Mouse (Mus musculus) spleen, postnatal 36 days (tissue): Measurements from ENCODE around the gene Map3k9.

Source experiments
- DNase-seq, 2 experiments: peaks; one replicate each; pipeline ENCODE4 v3.0.0; 2022; ENCODE audit warnings: low spot score in 2 of 2, mixed read lengths in 1 of 2

Map3k9 gene

DNA sequence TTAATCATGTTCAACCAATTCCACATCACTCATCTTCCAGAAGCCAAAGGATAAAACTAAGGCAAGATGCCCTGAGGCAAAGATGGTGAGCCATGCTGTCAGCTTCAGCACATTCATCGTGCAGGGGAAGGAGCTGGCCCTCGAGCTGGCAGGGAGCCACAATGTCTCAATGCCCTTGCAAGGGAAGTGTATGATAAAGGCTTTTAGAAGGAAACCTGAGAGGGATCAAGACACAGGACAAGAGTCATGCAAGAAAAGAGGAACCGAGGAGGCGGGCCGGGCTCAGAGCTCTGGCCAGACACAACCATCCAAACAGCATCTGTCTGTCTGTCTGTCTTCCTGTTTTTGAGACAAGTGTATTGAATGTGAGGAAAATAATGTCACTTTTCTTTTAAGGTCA, 61.8 kb downstream of the Map3k9 start:
- peak; percentile 68 to 75 for DNase-seq

DNA sequence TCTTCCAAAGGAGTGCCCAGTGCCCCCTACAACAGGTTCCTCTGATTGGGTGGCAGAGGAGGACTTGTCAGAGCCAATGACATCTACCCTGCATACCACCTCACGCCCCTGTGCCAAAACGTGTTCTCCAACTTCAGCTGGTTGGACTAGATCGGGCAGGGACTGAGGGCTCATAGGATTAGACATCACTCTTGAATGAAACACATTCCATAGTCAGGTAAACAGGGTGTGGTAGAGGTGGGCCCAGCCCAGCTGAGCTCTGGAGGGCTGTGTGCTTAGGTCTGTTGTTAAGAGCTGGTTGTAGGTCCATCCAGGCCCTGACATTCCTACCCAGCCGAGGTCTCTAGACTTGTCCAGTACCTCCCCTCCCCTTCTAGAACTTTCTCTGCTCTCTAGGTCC, 68.4 kb downstream of the Map3k9 start:
- DNase-seq, result no peak

DNA sequence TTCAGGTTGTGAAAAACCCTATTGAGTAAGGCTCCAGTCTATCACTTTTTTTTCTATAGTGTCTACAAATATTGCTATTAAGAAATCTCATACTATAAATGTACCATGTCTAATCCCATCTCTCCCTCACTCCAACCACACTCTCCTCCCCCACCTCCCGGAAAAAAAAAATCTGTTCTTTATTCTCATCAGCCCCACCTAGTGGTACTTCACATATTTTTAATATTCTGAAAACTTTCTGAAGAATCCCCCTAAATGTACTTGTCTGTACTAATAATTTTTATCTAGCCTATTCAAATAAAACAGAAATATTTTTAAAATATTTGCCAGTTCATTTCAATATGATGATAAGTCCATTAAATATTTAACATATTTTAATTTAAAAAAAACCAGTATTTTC, 78.1 kb downstream of the Map3k9 start:
- no peak for DNase-seq

DNA sequence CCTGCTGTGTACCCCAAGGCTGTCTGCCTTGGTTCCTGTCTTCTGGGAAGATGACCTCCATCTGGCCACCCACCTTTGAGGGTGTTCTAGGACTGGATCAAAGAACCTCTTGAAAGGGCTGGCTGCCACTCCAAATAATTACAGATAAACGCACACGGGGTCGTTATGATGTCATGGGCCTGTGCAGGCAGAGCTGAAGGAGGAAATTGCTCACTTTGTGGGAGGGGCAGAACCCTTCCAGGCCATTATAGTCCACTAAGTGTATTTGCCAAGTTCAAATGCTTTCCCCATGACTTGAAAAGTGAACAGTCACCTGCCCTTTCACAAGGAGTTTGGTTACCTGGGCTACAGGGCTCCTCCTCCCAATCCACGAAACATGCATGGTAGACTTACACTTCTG, 83.0 kb downstream of the Map3k9 start:
- DNase-seq, result no peak

DNA sequence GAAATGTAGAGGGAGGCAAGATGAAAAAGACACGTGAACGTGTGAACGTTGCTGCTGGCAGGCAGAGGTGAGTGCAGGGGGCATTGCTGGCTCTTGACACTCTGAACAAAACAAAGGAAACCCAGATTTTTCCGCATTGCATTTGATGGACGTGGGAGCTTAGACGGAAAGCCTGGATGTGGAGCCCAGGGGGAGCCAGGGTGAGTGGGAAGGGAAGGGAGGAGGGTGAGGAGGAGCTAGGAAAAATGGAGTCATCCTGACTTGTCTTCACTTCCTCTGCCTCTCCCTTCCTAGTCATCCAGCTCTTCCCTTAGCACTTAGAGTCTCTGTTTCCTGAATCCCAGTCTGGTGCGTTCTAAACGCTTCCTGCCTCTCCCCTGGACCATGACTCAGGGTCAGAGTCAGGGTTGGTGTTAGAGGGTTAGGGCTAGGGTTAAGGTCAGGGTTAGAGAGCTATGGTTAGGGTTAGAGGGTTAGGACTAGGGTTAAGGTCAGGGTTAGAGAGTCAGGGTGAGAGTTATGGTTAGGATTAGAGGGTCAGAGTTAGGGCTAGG, 89.7 kb downstream of the Map3k9 start:
- no peak for DNase-seq

DNA sequence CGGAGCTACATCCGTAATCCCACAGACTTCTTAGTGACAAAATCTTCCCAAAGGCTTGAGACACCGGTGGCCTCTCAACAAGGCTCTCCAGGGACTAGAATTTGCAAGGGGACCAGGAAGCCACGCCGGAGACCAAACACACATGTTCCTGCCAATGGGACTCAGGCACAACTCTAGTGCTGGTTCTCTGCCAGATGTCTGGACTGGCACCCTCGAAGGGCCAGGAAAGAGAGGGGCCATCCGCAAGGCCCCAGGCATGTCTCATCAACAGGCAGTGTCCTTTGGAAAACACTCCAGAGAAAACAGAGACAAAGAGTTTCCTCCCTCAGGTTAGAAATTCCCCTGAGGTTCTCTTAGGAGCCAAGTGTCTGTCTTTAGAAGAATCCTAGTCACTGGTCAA, 90.2 kb downstream of the Map3k9 start:
- no peak for DNase-seq

DNA sequence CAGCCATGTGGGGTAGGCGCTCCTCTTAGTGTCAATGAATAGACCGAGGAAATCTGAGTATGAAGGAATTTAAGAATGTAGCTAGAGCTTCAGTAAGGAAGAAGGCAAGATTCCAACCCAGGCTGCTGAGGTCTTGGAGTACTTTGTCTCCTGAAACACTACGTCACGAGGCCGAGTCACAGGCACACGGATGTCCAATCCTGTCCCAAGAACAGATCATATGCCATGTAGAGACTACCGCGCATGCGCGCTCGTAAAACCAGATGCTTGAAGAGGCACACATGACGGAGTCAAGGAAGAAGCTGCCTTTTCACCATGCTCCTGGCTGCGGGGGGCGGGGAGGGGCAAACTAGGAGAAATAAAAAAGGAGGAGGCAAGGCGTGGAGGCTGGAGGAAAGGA, 90.9 kb downstream of the Map3k9 start:
- DNase-seq, result no peak

DNA sequence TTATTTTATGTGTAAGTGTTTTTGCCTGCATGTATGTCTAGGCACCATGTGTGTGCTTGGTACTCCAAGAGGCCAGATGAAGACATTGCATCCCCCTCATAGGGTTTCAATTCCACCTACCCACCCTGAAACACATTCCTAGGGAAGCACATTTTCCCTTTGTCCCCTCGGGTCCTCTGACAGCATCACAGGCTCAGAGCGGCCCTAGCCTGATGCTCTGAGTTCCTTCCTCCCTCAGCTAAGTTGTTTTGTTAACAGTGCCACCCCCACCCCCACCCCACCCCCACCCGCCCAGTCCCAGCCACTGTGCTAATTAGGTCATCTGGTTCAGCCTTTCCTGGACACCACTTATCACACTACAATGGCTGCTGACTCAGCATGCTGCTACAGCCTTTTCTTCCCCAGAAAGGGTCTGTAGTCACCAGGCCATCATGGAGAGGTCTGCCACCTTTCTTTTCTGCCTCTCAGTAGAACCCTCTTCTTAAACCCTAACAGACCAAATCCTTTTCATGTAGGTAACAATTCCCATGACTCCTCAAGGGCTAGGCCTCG, 91.4 kb downstream of the Map3k9 start:
- no peak for DNase-seq

DNA sequence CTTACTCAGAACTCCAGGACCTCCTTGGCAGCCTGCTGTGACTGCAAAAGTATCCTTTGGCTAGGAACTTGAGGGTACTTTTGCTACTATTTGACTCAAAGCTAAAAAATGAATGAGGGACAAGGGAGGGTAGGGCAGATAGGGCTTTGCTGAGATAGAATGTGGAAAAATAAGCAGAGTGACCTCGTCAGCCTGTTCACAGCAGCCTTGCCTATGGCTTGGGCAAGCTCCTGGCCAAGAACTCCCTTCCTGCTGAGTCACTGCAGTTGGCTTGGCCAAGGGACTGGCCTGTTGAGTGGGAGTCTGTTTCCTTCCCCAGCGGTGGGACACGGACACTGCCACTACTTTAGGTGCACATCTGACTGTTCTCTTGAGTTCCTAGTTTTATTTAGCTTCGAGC, 92.4 kb downstream of the Map3k9 start:
- DNase-seq, result no peak

DNA sequence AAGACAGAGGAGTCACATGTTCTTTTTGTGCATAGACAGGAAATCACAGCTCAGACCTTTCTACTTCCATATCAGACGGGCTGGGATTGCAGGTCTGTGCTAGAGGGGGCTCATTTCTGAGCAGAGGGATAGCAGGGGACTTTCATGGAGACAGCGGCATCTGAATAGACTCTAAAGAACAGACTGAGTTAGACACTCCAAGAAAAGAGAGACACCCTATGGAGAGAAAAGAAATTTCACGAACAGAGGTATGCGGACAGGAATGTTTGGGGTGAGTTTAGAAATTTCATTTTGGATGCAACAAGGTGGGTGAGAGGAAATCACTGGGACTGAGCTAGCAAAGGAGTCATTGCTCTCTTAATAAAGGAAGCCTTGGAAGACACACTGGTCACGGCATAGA, 93.1 kb downstream of the Map3k9 start:
- no peak for DNase-seq

DNA sequence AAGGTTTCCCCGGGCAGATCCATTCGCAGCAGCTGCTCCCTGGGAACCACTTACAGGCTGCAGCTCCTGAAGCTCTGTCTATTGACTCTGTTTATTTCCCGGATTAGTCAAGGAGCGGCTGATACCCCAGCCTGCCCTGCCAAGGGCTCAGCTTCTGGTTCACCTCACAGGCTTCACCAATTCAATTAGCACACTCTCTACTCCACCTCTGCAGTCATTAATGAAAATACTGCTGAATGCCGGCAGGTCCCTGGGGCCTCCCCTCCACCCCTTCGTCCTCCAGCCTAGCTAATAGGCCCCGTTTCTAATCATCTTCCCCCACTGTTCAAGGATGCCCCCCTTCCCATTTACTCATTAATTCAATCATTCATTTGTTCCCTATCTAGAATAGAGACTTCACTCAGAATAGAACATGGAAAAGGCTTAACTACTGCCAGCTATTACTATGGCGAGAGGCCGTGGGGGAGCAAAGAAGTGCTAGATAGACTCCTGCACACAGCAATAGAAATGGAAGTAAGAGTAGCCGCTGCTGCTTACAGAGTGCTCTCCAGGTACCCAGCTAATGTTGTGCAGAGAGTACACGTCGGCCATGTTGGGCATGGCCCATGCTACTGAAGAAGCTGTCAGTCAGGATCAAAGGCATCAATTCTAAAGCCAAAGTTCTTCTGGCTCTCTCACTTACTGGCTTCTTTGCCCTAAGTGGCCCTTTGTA, 94.4 kb downstream of the Map3k9 start:
- no peak for DNase-seq

DNA sequence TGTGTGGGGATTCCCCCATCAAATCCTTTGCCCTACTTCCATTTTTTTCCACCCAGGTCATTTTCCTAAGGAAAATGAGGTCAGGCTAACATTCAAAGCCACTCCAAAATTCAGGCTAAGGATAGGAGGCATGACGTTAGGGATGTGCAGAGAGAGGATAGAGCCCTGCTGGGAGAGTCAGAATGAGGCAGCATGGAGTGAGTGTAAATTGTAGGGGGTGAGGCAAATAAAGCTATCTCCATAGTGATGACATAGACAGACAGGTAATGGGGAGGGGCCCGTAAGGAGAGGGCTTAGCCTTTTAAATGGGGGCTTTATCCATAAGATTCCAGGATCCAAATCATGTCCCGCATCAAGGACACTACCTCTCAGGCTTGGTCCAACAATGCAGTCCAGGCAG, 95.0 kb downstream of the Map3k9 start:
- DNase-seq, result no peak

DNA sequence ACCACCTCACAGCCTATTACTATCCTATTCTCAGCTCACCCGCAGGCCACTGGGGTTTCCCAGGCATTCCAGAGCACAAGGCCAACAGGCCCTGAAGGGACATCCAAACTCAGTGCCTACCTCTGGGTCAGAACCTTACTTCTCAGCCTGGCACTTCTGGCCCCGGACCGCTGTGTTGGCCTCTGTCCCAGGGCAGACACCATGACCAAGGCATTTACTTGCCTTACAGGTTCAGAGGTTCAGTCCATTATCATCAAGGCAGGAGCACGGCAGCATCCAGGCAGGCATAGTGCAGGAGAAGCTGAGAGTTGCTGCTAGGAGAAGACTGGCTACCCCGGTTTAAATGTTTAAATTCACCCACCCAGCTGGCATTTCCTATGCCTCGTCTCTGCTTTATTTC, 96.9 kb downstream of the Map3k9 start:
- DNase-seq, result no peak

DNA sequence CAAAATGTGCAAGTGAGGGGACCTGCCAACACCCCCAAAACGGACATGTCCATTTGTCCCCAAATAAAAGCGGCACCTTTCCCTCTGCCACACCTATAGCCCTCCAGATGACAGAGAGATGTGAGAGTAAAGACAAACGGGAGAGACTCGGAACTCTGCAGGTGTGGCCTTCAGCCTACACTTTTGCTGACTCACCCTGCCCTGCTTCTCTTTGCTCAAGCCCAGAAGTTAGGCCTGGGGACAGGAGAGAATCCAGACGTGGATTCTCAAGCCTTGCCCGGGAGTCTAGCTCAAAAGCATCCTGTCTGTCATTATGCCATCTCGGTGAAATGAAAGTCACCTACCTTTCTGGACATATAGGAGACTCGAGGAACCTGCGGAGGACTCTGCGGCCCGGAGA, 97.6 kb downstream of the Map3k9 start:
- DNase-seq, result no peak

DNA sequence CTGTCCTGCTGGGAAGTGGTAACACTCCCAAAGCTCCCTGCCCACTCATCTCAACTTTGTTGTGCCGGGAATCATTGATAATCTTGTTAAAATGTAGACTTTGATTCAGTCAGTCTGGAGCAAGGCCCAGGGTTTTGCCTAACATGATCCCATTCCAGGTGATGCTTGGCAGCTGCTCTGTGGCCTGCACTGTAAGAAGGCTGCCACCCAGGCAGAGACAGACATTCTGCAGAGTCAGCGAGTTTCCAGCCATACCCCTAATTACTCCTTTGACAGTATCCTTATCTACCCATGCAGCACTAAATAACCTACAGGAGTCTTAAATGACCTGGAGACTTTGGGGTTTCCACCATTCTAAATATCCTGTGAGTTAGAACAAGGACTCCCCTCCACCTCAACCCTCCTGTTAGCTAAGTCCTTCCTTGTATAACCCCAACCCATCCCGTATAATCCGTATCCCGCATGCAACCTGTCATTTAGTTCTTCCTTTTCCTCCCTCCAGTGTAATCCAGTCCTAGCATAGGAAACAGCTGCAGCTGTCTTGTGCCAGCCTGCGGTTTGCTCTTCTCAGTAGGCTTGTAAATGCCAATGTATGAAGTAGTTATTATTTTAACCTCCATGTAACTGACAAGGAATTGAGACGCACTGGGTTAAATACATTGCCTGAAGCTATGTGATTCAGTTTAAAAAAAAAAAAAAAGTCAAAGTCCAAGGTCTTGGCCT, 101.0 kb downstream of the Map3k9 start:
- DNase-seq, result no peak

DNA sequence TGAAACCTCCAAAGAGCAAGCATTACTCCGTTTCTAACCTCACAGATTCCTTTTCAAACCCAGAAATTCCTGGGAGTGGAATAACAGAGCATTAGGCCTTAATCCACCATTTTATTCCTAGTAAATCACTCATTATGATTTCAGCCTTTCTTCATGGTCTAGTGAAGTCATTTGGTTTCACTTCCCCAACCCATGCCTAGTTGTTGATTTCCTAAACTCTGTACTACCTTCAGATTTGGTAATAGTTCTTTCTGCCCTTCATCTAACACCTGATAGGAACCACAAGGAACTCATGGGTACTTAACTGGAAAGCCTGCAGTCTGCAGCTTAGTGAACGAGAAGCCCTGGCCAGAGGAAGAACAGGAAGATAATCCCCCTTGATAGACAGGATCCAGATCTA, 105.4 kb downstream of the Map3k9 start:
- peak; percentile 10 to 30 for DNase-seq
